Mouse (Mus musculus) brain, embryonic 14.5 days (tissue): Measurements from ENCODE around the gene Mapk9.
A peak's percentile ranks its signal among the peaks of the same experiment; 100 is the strongest.

Experiments used
- CTCF ChIP-seq: fragments of 200-500 bp; IDR thresholded peaks from 2 replicates; pipeline ENCODE4 v1.5.1; 2012; ENCODE audit warnings: inconsistent platforms, mild to moderate bottlenecking, moderate library complexity, borderline replicate concordance; ENCODE audit not compliant: insufficient read depth, insufficient read length; ENCODE audit errors: extremely low read depth
- POLR2A ChIP-seq: fragments of 200-500 bp; IDR thresholded peaks from 2 replicates; pipeline ENCODE4 v1.6.1; 2012; ENCODE audit warnings: mild to moderate bottlenecking, inconsistent platforms, borderline replicate concordance; ENCODE audit not compliant: poor library complexity, insufficient read depth, insufficient read length, severe bottlenecking; ENCODE audit errors: extremely low read depth

DNA sequence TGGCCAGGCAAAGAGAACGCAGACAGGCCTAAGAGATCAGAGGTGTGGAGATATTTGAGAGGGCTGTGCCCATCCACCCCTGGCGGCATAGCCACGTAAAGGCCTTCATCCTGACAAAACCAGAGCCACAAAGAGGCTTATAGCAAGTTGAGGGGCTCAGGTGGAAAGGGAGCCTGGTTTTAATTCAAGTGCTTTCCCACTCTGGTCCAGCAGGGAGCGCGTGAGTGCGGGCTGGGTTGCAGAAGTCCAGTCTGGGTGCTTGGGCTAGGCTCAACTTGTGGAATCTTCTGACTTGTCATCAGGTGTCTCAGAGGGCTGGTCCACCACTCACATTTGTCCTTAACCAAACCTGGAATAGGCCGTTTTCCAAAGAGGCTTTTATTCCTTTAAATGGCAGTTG lies 56.8 kb downstream of the Mapk9 start:
- TF ChIP-seq CTCF (peak; percentile 82), POLR2A (no peak)
